Mouse (Mus musculus): ENCODE data around the gene Ecm1. TPM values are rescaled to one million over a fixed set of nuclear protein-coding genes. Genes with fewer than 3 reads are reported as not detected.

Ecm1 gene
- polyA plus RNA-seq, 1 experiment = 174 TPM

DNA sequence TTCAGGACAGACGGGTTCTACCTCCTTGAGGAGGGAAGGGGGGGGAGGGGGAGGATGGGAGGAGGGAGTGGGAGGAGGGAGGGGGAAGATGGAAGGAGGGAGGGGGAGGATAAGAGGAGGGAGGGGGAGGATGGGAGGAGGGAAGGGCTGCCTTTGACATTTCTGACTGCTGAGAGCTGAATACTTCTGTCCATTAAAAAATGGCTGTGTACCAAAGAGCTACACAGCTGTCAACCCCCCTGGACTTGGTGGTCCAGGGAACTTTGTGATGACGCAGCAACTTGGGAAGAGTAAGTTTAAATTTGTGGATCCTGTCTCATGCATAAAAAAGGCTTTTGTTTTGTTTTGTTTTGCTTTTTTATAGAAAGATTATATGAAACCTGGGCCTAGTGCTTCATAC, 49.4 kb downstream of the Ecm1 start:
- H3K36me3 ChIP-seq (ENCODE audit: control insufficient read depth, insufficient read depth, low read length) = no peaks in the 10 kb centered on the region
- H3K27ac ChIP-seq (ENCODE audit: insufficient read depth, low read depth, low read length) = no peak overlapping the region; the same call in 1 of the 2 replicates
- H3K4me1 ChIP-seq (ENCODE audit: control insufficient read depth, insufficient read depth, insufficient read length, low read length) = peaks cover 16% of the 10 kb centered on the region; the same call in 1 of the 2 replicates
- no peak overlapping the region for H3K4me3 ChIP-seq (ENCODE audit: low read depth, low read length)
- H3K27me3 ChIP-seq (ENCODE audit: control insufficient read depth, insufficient read depth, low read length) = no peaks in the 10 kb centered on the region
- WGBS = 60% methylated on average over 2 of the region's 2 CpGs
- TF ChIP-seq POLR2A (IDR thresholded peaks at IDR 0.05; ENCODE audit: low read depth, low read length) (no peak), CTCF (IDR thresholded peaks at IDR 0.05; ENCODE audit: extremely low read depth, insufficient read length, insufficient replicate concordance, low read depth, low read length) (no peak)

- no peak overlapping the region for H3K4me3 ChIP-seq (ENCODE audit: low read depth, low read length)
- no peaks in the 10 kb centered on the region for H3K36me3 ChIP-seq (ENCODE audit: control insufficient read depth, insufficient read depth, low read length)
- no peak overlapping the region for H3K27ac ChIP-seq (ENCODE audit: insufficient read depth, low read depth, low read length)
- 60% methylated on average over 11 of the region's 11 CpGs for WGBS
- H3K4me1 ChIP-seq (ENCODE audit: control insufficient read depth, insufficient read depth, insufficient read length, low read length) = peaks cover 15% of the 10 kb centered on the region; the same call in 1 of the 2 replicates
- no peaks in the 10 kb centered on the region for H3K27me3 ChIP-seq (ENCODE audit: control insufficient read depth, insufficient read depth, low read length)
- TF ChIP-seq POLR2A (IDR thresholded peaks at IDR 0.05; ENCODE audit: low read depth, low read length) (no peak), CTCF (IDR thresholded peaks at IDR 0.05; ENCODE audit: extremely low read depth, insufficient read length, insufficient replicate concordance, low read depth, low read length) (no peak)
Measured at GRCm38 (mm10) chr3:95689171-95689915, 50.0 kb downstream of the Ecm1 start.

DNA sequence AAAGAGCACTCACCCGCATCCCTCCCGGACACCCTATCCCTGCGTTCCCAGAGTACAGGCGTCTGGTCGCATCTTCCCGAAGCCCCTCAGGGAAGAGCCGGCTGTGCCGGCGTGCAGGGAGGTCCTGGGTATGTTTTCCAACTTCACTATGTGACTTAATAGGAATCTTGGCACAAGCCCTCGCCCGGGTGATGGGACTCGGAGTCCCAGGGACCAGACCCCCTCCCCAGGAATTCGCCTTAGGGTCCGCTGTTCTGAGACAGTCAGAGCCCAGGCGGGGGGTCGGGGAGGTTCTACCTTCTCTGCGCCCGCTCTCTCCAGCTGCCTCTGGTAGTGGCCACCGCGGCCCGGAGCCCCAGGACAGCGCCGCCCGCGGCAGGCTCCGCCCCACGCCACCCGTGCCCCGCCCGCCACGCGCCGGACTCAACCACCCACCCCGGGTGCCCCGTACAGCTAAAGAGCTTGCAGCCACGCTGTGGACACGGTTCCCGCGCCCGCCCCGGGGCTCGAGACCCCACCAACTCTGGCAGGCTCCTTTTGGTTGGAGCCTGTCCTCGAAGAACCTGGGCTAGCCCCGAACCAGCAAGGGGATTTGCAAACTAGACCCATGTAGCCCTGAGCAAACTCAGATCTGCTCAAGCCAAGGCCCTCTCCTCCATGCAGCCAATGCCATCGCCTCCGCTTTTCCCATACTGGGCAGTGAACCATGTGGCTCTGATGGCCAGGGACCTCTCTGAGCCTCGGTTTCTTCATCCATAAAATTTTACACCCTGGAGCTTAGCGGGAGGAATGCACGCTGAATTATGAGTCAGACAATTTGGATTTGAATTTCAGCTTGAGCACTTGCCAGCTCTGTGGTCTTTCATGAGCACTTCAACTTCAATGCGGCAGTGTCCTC, 51.6 kb downstream of the Ecm1 start, which contains the start of gene Adamtsl4:
Adamtsl4 (minus strand) TSS at position 394 of the 898 bp plus-strand sequence.
- Histone ChIP-seq H3K4me3 (ENCODE audit: low read depth, low read length) (peak within 1 kb of the TSS; percentile 69), H3K27me3 (ENCODE audit: control insufficient read depth, insufficient read depth, low read length) (no peaks in the 10 kb centered on the region), H3K27ac (ENCODE audit: insufficient read depth, low read depth, low read length) (peak within 1 kb of the TSS; percentile 22), H3K36me3 (ENCODE audit: control insufficient read depth, insufficient read depth, low read length) (no peaks in the 10 kb centered on the region), H3K4me1 (ENCODE audit: control insufficient read depth, insufficient read depth, insufficient read length, low read length) (0 out of 2 replicates have a peak, but pooled peaks cover 3% of the 10 kb centered on the region)
- WGBS = 5% methylated on average over 50 of the region's 50 CpGs
- no peak for TF ChIP-seq POLR2A (IDR thresholded peaks at IDR 0.05; ENCODE audit: low read depth, low read length)
- TF ChIP-seq CTCF (IDR thresholded peaks at IDR 0.05; ENCODE audit: extremely low read depth, insufficient read length, insufficient replicate concordance, low read depth, low read length) = no peak

DNA sequence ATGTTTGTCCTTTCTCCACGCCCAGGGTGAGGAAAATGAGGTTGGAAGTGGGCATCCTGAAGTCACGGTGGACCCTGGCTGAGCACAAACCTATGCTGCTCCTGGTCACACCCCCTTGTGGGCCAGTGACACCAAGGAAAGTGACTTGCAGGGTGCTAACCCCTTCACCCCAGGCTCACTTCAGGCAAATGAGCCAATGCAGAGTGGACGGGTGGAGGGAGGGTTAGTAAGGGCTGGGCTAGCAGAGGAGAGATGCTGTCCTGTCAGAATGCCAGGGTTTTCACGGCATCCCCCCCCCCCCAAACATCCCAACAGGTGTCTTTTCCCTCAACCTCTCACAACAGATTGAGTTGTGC, 52.2 kb downstream of the Ecm1 start:
- WGBS = 24% methylated on average over 4 of the region's 4 CpGs
- TF ChIP-seq CTCF (IDR thresholded peaks at IDR 0.05; ENCODE audit: extremely low read depth, insufficient read length, insufficient replicate concordance, low read depth, low read length) = no peak
- no peak for TF ChIP-seq POLR2A (IDR thresholded peaks at IDR 0.05; ENCODE audit: low read depth, low read length)
- Histone ChIP-seq H3K27ac (ENCODE audit: insufficient read depth, low read depth, low read length) (peak overlapping the region; percentile 22), H3K4me1 (ENCODE audit: control insufficient read depth, insufficient read depth, insufficient read length, low read length) (0 out of 2 replicates have a peak, but pooled peaks cover 3% of the 10 kb centered on the region), H3K27me3 (ENCODE audit: control insufficient read depth, insufficient read depth, low read length) (no peaks in the 10 kb centered on the region), H3K4me3 (ENCODE audit: low read depth, low read length) (peak overlapping the region; percentile 69), H3K36me3 (ENCODE audit: control insufficient read depth, insufficient read depth, low read length) (no peaks in the 10 kb centered on the region)

DNA sequence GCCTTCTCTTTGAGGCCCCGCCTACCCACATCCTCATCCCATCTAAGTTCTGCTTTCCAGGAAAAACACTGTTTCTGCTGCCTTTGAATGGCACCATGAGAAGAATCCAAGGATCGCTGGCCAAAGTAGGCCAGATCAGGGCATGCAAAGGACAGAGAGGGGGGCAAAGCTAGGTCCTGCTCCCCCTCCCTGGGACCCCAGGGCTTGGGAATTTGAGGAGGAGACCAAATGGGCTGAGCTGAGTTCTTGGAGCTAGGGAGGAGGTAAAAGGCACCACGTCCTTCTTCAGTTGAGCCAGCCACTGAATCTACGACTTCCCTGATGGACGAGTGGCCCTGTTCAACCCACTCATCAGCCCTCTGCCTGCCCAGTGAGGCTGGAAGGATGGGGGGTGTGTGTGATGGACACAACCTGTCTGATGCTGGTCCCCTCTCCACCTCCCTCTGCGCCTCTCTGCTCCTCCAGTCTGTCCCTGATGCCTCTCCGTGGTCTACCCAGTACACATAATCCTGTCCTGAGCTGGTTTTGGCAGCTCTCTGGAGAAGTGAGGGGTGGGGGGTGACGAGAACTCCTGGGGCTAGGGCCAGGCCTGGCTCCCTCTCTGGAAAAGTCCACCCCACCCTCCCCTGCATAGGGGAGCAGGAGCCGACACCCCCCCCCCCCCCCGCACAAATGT, 52.7 kb downstream of the Ecm1 start:
- Histone ChIP-seq H3K4me3 (ENCODE audit: low read depth, low read length) (peak overlapping the region; percentile 69), H3K36me3 (ENCODE audit: control insufficient read depth, insufficient read depth, low read length) (no peaks in the 10 kb centered on the region), H3K27me3 (ENCODE audit: control insufficient read depth, insufficient read depth, low read length) (no peaks in the 10 kb centered on the region), H3K4me1 (ENCODE audit: control insufficient read depth, insufficient read depth, insufficient read length, low read length) (0 out of 2 replicates have a peak, but pooled peaks cover 3% of the 10 kb centered on the region), H3K27ac (ENCODE audit: insufficient read depth, low read depth, low read length) (no peak overlapping the region)
- no peak for TF ChIP-seq POLR2A (IDR thresholded peaks at IDR 0.05; ENCODE audit: low read depth, low read length)
- TF ChIP-seq CTCF (IDR thresholded peaks at IDR 0.05; ENCODE audit: extremely low read depth, insufficient read length, insufficient replicate concordance, low read depth, low read length) = no peak
- 69% methylated on average over 10 of the region's 10 CpGs for WGBS

DNA sequence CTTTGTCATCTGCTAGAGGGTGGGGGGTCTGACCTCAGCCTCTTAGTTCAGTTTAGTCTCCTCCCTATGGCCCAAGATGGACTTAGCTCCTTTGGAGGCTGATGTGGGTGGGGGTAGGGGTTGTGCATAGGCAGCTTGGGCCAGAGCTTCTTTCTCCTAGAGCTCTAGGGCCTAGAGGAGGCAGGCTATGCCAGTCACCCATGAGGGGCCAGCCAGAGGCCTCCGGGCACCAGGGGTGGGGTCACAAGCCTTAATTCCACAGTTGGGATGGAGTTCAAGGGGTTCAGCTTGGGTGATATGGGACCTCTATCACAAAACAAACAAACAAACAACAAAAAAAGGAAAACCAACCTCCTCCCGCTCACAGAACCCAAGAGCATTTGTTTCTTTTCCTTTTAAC, 53.7 kb downstream of the Ecm1 start:
- Histone ChIP-seq H3K4me3 (ENCODE audit: low read depth, low read length) (no peak overlapping the region), H3K36me3 (ENCODE audit: control insufficient read depth, insufficient read depth, low read length) (no peaks in the 10 kb centered on the region), H3K27ac (ENCODE audit: insufficient read depth, low read depth, low read length) (no peak overlapping the region), H3K27me3 (ENCODE audit: control insufficient read depth, insufficient read depth, low read length) (no peaks in the 10 kb centered on the region), H3K4me1 (ENCODE audit: control insufficient read depth, insufficient read depth, insufficient read length, low read length) (0 out of 2 replicates have a peak, but pooled peaks cover 3% of the 10 kb centered on the region)
- 79% methylated on average over 2 of the region's 2 CpGs for WGBS
- TF ChIP-seq CTCF (IDR thresholded peaks at IDR 0.05; ENCODE audit: extremely low read depth, insufficient read length, insufficient replicate concordance, low read depth, low read length) = no peak
